Mouse (Mus musculus): ENCODE measurements around the gene Zfp629. TPM values are rescaled to one million over a fixed set of nuclear protein-coding genes. Genes with fewer than 3 reads are reported as not detected.
A peak's percentile ranks its signal among the peaks of the same experiment; 100 is the strongest.

The Zfp629 gene
- total and polyA plus RNA-seq, 2 experiments from 2014 or later = 12.3 to 36.2 TPM

- TF ChIP-seq CTCF (IDR thresholded peaks at IDR 0.05; ENCODE audit: low read depth) = no peak
- ATAC-seq (no peak), DNase-seq (ENCODE audit: low spot score) (no peak)
- Histone ChIP-seq H3K4me1 (ENCODE audit: insufficient read depth, low read length) (no peaks in the 10 kb centered on the region; the same call in 1 of the 2 replicates), H3K4me2 (ENCODE audit: low read depth, low read length) (no peak overlapping the region), H3K27me3 (ENCODE audit: insufficient read depth, low read length) (no peaks in the 10 kb centered on the region), H3K9me3 (ENCODE audit: low read length) (no peaks in the 10 kb centered on the region), H3K9ac (replicated peaks; ENCODE audit: low read length) (no peak overlapping the region), H3K4me3 (ENCODE audit: low read length) (no peak overlapping the region), H3K36me3 (ENCODE audit: insufficient read depth, low read length) (peaks cover 40% of the 10 kb centered on the region), H3K27ac (no peak overlapping the region)
- WGBS = 91% methylated on average over 6 of the region's 6 CpGs
These were observed 29.4 kb downstream of the Zfp629 start for GRCm38 (mm10) chr7:127586149-127586548.

- H3K27ac ChIP-seq = no peak overlapping the region
- no peaks in the 10 kb centered on the region; the same call in 1 of the 2 replicates for H3K4me1 ChIP-seq (ENCODE audit: insufficient read depth, low read length)
- DNase-seq (ENCODE audit: low spot score) (no peak), ATAC-seq (no peak)
- no peaks in the 10 kb centered on the region for H3K27me3 ChIP-seq (ENCODE audit: insufficient read depth, low read length)
- H3K36me3 ChIP-seq (ENCODE audit: insufficient read depth, low read length) = peaks cover 38% of the 10 kb centered on the region
- no peaks in the 10 kb centered on the region for H3K9me3 ChIP-seq (ENCODE audit: low read length)
- WGBS = 84% methylated on average over 7 of the region's 7 CpGs
- no peak overlapping the region for H3K4me3 ChIP-seq (ENCODE audit: low read length)
- no peak overlapping the region for H3K4me2 ChIP-seq (ENCODE audit: low read depth, low read length)
- no peak for TF ChIP-seq CTCF (IDR thresholded peaks at IDR 0.05; ENCODE audit: low read depth)
- no peak overlapping the region for H3K9ac ChIP-seq (replicated peaks; ENCODE audit: low read length)
These were observed 30.6 kb downstream of the Zfp629 start for GRCm38 (mm10) chr7:127585031-127585430.

- ATAC-seq = no peak
- 93% methylated on average over 6 of the region's 6 CpGs for WGBS
- H3K36me3 ChIP-seq (ENCODE audit: insufficient read depth, low read length) = peaks cover 48% of the 10 kb centered on the region
- H3K27ac ChIP-seq = no peak overlapping the region
- no peak overlapping the region for H3K9ac ChIP-seq (replicated peaks; ENCODE audit: low read length)
- TF ChIP-seq CTCF (IDR thresholded peaks at IDR 0.05; ENCODE audit: low read depth) = no peak
- no peaks in the 10 kb centered on the region for H3K4me1 ChIP-seq (ENCODE audit: insufficient read depth, low read length)
- H3K27me3 ChIP-seq (ENCODE audit: insufficient read depth, low read length) = no peaks in the 10 kb centered on the region
- H3K4me2 ChIP-seq (ENCODE audit: low read depth, low read length) = no peak overlapping the region
- H3K4me3 ChIP-seq (ENCODE audit: low read length) = no peak overlapping the region
- no peak for DNase-seq (ENCODE audit: low spot score)
- no peaks in the 10 kb centered on the region for H3K9me3 ChIP-seq (ENCODE audit: low read length)
These were observed 32.3 kb downstream of the Zfp629 start for GRCm38 (mm10) chr7:127583260-127583659.

- Histone ChIP-seq H3K9me3 (ENCODE audit: low read length) (no peaks in the 10 kb centered on the region), H3K4me1 (ENCODE audit: insufficient read depth, low read length) (peaks cover 13% of the 10 kb centered on the region), H3K27me3 (ENCODE audit: insufficient read depth, low read length) (no peaks in the 10 kb centered on the region), H3K4me2 (ENCODE audit: low read depth, low read length) (peak overlapping the region; percentile 74), H3K27ac (peak overlapping the region; percentile 81; the same call in 1 of the 2 replicates), H3K9ac (replicated peaks; ENCODE audit: low read length) (peak overlapping the region; percentile 62), H3K36me3 (ENCODE audit: insufficient read depth, low read length) (peaks cover 15% of the 10 kb centered on the region; the same call in 1 of the 2 replicates), H3K4me3 (ENCODE audit: low read length) (peak overlapping the region; percentile 54)
- DNase-seq (ENCODE audit: low spot score) = no peak
- WGBS = 25% methylated on average over 7 of the region's 7 CpGs
- ATAC-seq = no peak
- TF ChIP-seq CTCF (IDR thresholded peaks at IDR 0.05; ENCODE audit: low read depth) = no peak
These were observed 41.5 kb downstream of the Zfp629 start for GRCm38 (mm10) chr7:127574115-127574514.

- Histone ChIP-seq H3K27ac (peak overlapping the region; percentile 81), H3K9ac (replicated peaks; ENCODE audit: low read length) (peak overlapping the region; percentile 62), H3K36me3 (ENCODE audit: insufficient read depth, low read length) (peaks cover 15% of the 10 kb centered on the region; the same call in 1 of the 2 replicates), H3K27me3 (ENCODE audit: insufficient read depth, low read length) (no peaks in the 10 kb centered on the region), H3K4me1 (ENCODE audit: insufficient read depth, low read length) (peaks cover 13% of the 10 kb centered on the region), H3K4me3 (ENCODE audit: low read length) (peak overlapping the region; percentile 54), H3K9me3 (ENCODE audit: low read length) (no peaks in the 10 kb centered on the region), H3K4me2 (ENCODE audit: low read depth, low read length) (peak overlapping the region; percentile 74)
- WGBS = under 1% methylated on average over 28 of the region's 28 CpGs
- ATAC-seq (no peak), DNase-seq (ENCODE audit: low spot score) (no peak)
- TF ChIP-seq CTCF (IDR thresholded peaks at IDR 0.05; ENCODE audit: low read depth) = no peak
These were observed 42.0 kb downstream of the Zfp629 start for GRCm38 (mm10) chr7:127573503-127574008.

- Histone ChIP-seq H3K4me2 (ENCODE audit: low read depth, low read length) (peak within 1 kb of the TSS; percentile 74), H3K9ac (replicated peaks; ENCODE audit: low read length) (peak within 1 kb of the TSS; percentile 62), H3K27ac (peak within 1 kb of the TSS; percentile 81), H3K36me3 (ENCODE audit: insufficient read depth, low read length) (peaks cover 10% of the 10 kb centered on the region; the same call in 1 of the 2 replicates), H3K4me1 (ENCODE audit: insufficient read depth, low read length) (peaks cover 13% of the 10 kb centered on the region), H3K9me3 (ENCODE audit: low read length) (no peaks in the 10 kb centered on the region), H3K4me3 (ENCODE audit: low read length) (peak within 1 kb of the TSS; percentile 54), H3K27me3 (ENCODE audit: insufficient read depth, low read length) (no peaks in the 10 kb centered on the region)
- ATAC-seq (peak; percentile 99), DNase-seq (ENCODE audit: low spot score) (peak; percentile 98)
- TF ChIP-seq CTCF (IDR thresholded peaks at IDR 0.05; ENCODE audit: low read depth) = peak; percentile 16; the same call in 1 of the 2 replicates
- WGBS = under 1% methylated on average over 17 of the region's 17 CpGs
These were observed 42.6 kb downstream of the Zfp629 start, which contains the start of gene Phkg2 for GRCm38 (mm10) chr7:127572895-127573471. Gene Phkg2, plus strand, starts transcription at chr7:127573340.
